Mouse (Mus musculus) Muller cell, postnatal 12 days (primary cell): Measurements from ENCODE around the gene Kif27.
"Not testable (repeated sequence)": the region's sequence is repeated elsewhere in the genome, so short reads cannot be mapped to it uniquely, and the experiment has no call there.

Experiments used
- DNase-seq: peaks from one replicate; pipeline ENCODE4 v3.0.0-alpha.2; 2015; ENCODE audit errors: inconsistent ontology term

The Kif27 gene

GRCm38 (mm10) chr13:58358629-58359303 is at the start of gene Kif27:
Gene Kif27 (minus strand): TSS chr13:58359122.
- peak; percentile 95 for DNase-seq

- DNase-seq = not testable (repeated sequence)
These were observed 44.3 kb upstream of the Kif27 start, which contains the start of gene Hnrnpk for GRCm38 (mm10) chr13:58403243-58403642. Gene Hnrnpk (minus strand): TSS chr13:58403343.

- no peak for DNase-seq
These were observed 43.8 kb upstream of the Kif27 start for GRCm38 (mm10) chr13:58402744-58403110.

- peak; percentile 99 for DNase-seq
These were observed 43.3 kb upstream of the Kif27 start, which contains the start of gene Rmi1 for GRCm38 (mm10) chr13:58402003-58402743. Gene Rmi1 (plus strand): TSS chr13:58402248.

- DNase-seq = peak; percentile 85
These were observed 42.4 kb upstream of the Kif27 start for GRCm38 (mm10) chr13:58401135-58402002.

GRCm38 (mm10) chr13:58400576-58400975 is 41.7 kb upstream of the Kif27 start:
- peak; percentile 48 for DNase-seq

- no peak for DNase-seq
These were observed 38.7 kb upstream of the Kif27 start for GRCm38 (mm10) chr13:58397651-58398050.

GRCm38 (mm10) chr13:58394392-58394791 is 35.5 kb upstream of the Kif27 start:
- not testable (repeated sequence) for DNase-seq

- no peak for DNase-seq
These were observed 30.5 kb upstream of the Kif27 start for GRCm38 (mm10) chr13:58389324-58389951.

GRCm38 (mm10) chr13:58388379-58388778 is 29.5 kb upstream of the Kif27 start:
- no peak for DNase-seq

- DNase-seq = peak; percentile 24
These were observed 29.0 kb upstream of the Kif27 start for GRCm38 (mm10) chr13:58387948-58388347.

GRCm38 (mm10) chr13:58385547-58385920 is 26.6 kb upstream of the Kif27 start:
- DNase-seq = no peak

- DNase-seq = peak; percentile 68
These were observed 26.0 kb upstream of the Kif27 start, which contains the start of gene 2210016F16Rik for GRCm38 (mm10) chr13:58384779-58385546. Gene 2210016F16Rik (minus strand): TSS chr13:58385225.

GRCm38 (mm10) chr13:58384371-58384770 is 25.4 kb upstream of the Kif27 start:
- DNase-seq = no peak

GRCm38 (mm10) chr13:58373153-58373470 is 14.2 kb upstream of the Kif27 start:
- DNase-seq = no peak

GRCm38 (mm10) chr13:58372278-58373152 is 13.6 kb upstream of the Kif27 start:
- no peak for DNase-seq

- DNase-seq = no peak
These were observed 9.9 kb upstream of the Kif27 start for GRCm38 (mm10) chr13:58368835-58369234.

- no peak for DNase-seq
These were observed 8.7 kb upstream of the Kif27 start for GRCm38 (mm10) chr13:58367641-58368040.

- DNase-seq = no peak
These were observed 7.5 kb upstream of the Kif27 start for GRCm38 (mm10) chr13:58366373-58366772.

GRCm38 (mm10) chr13:58365179-58365578 is 6.3 kb upstream of the Kif27 start:
- DNase-seq = not testable (repeated sequence)
